Mouse (Mus musculus) cortical plate, adult 2 months (tissue): Measurements from ENCODE around the gene Ctcf. TPM values are rescaled to one million over a fixed set of nuclear protein-coding genes. Genes with fewer than 3 reads are reported as not detected.

Experiments used
- H3K27ac ChIP-seq: fragments of 200-500 bp; 2 replicates; pipeline ENCODE4 v1.5.1; 2012; ENCODE audit warnings: low read length, control low read depth, inconsistent platforms; ENCODE audit not compliant: insufficient read depth
- H3K4me1 ChIP-seq: fragments of 200-500 bp; 2 replicates; pipeline ENCODE4 v1.6.1; 2011; ENCODE audit warnings: low read length; ENCODE audit not compliant: control insufficient read depth, insufficient read depth
- H3K4me3 ChIP-seq: fragments of 200-500 bp; 2 replicates; pipeline ENCODE4 v1.5.1; 2011; ENCODE audit warnings: mild to moderate bottlenecking, low read length, control low read depth; ENCODE audit not compliant: insufficient read depth
- CTCF ChIP-seq: fragments of 200-500 bp; IDR thresholded peaks from 2 replicates; pipeline ENCODE4 v1.5.1; 2011; ENCODE audit warnings: mild to moderate bottlenecking, control low read depth, low read length; ENCODE audit not compliant: insufficient read depth; ENCODE audit errors: extremely low read depth
- POLR2A ChIP-seq: fragments of 200-500 bp; IDR thresholded peaks from 2 replicates; pipeline ENCODE4 v1.6.1; 2011; ENCODE audit warnings: mild to moderate bottlenecking, low read length, control low read depth; ENCODE audit not compliant: insufficient read depth; ENCODE audit errors: extremely low read depth
- polyA plus RNA-seq: library from polyadenylated mRNA; depleted of rRNA; stranded (reverse); fragments of >200 nt; gene quantifications from 2 replicates; pipeline ENCODE4 v1.2.3, GENCODE M21; 2012

Ctcf gene
- polyA plus RNA-seq, 1 experiment: 30.8 TPM

- Histone ChIP-seq H3K4me1 (peaks cover 10% of the 10 kb centered on the region), H3K4me3 (peak overlapping the region; percentile 70), H3K27ac (peak overlapping the region; percentile 81)
- TF ChIP-seq CTCF (no peak), POLR2A (no peak)
Observed at GRCm38 (mm10) chr8:105605491-105606188, 30.7 kb upstream of the Ctcf start.

- TF ChIP-seq POLR2A (peak; percentile 78), CTCF (no peak)
- H3K4me3 ChIP-seq: peak overlapping the region; percentile 70
- H3K27ac ChIP-seq: peak overlapping the region; percentile 81
- peaks cover 10% of the 10 kb centered on the region for H3K4me1 ChIP-seq
Observed at GRCm38 (mm10) chr8:105606189-105607023, 30.0 kb upstream of the Ctcf start.

- peak overlapping the region; percentile 70 for H3K4me3 ChIP-seq
- H3K4me1 ChIP-seq: peaks cover 12% of the 10 kb centered on the region
- H3K27ac ChIP-seq: peak overlapping the region; percentile 69
- TF ChIP-seq POLR2A: no peak
- TF ChIP-seq CTCF: no peak
Observed at GRCm38 (mm10) chr8:105607062-105607461, 29.3 kb upstream of the Ctcf start.

GRCm38 (mm10) chr8:105607684-105608083 lies 28.7 kb upstream of the Ctcf start:
- Histone ChIP-seq H3K4me1 (peaks cover 15% of the 10 kb centered on the region), H3K4me3 (peak overlapping the region; percentile 70; the same call in 1 of the 2 replicates), H3K27ac (no peak overlapping the region)
- TF ChIP-seq POLR2A (no peak), CTCF (0 out of 2 replicates have a peak, but pooled peaks have one; percentile 15)

- no peak overlapping the region for H3K4me3 ChIP-seq
- no peak overlapping the region for H3K27ac ChIP-seq
- H3K4me1 ChIP-seq: peaks cover 15% of the 10 kb centered on the region
- TF ChIP-seq POLR2A (no peak), CTCF (no peak)
Observed at GRCm38 (mm10) chr8:105609355-105609754, 27.0 kb upstream of the Ctcf start.

- Histone ChIP-seq H3K4me3 (no peak overlapping the region), H3K4me1 (peaks cover 15% of the 10 kb centered on the region), H3K27ac (no peak overlapping the region)
- no peak for TF ChIP-seq POLR2A
- no peak for TF ChIP-seq CTCF
Observed at GRCm38 (mm10) chr8:105609771-105610170, 26.6 kb upstream of the Ctcf start.

DNA sequence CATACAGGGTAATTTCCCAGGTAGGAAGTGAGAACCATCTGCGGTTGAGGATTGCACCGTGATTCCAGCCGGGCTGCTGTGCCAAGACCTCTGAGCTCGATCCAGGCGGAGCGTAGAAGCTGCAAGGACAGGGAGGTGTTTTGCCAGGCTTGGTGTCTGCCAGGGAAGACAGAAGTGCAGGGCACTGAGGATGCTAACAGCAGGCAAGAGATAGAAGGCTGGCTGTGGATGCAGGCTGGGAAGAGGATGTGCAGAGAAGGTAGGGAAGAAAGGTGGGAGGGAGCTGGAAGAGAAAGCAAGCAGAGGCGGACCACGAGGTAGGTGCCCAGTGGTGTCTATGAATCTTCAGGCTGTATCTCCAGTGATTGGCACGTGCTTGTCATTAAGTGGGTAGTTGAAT lies 24.5 kb upstream of the Ctcf start:
- peaks cover 17% of the 10 kb centered on the region for H3K4me1 ChIP-seq
- H3K4me3 ChIP-seq: no peak overlapping the region
- H3K27ac ChIP-seq: no peak overlapping the region; the same call in 1 of the 2 replicates
- TF ChIP-seq POLR2A: 0 out of 2 replicates have a peak, but pooled peaks have one; percentile 17
- no peak for TF ChIP-seq CTCF

GRCm38 (mm10) chr8:105613037-105613436 lies 23.3 kb upstream of the Ctcf start:
- TF ChIP-seq POLR2A (no peak), CTCF (no peak)
- Histone ChIP-seq H3K4me1 (peaks cover 12% of the 10 kb centered on the region), H3K27ac (no peak overlapping the region), H3K4me3 (peak overlapping the region; percentile 21; the same call in 1 of the 2 replicates)

DNA sequence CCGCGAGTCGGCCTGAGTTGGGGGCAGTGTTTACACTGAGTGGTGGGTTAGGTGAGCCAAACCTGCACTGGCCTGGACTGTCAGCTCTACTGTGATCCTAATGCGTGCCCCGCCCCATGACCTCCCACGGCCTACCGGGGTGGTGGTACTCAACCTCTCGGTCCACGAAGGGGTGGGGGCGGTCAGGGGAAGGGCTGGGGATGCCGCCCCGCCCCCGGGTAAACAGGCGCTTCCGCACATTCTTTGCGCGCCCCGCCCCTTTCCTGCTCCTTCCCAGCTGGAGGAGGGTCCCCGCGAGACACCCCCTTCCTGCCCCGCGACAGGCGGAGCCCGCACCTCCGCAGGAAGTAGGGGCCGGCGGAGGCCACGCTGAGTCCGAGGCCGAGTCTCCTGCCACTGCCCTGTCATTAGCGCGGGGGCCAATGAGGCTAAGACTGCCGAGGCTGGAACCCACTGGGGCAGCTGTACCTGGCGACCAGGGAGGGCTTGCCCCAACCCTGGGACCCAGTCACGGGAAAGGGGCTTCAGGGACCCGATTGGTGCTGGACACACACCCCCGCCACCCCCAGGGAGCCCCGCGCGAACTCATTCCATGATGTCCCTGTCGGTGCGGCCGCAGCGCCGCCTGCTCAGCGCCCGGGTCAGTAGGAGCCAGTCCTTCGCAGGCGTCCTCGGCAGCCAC lies 22.4 kb upstream of the Ctcf start:
- Histone ChIP-seq H3K27ac (peak overlapping the region; percentile 45; the same call in 1 of the 2 replicates), H3K4me3 (peak overlapping the region; percentile 21; the same call in 1 of the 2 replicates), H3K4me1 (peaks cover 11% of the 10 kb centered on the region)
- TF ChIP-seq POLR2A: no peak
- TF ChIP-seq CTCF: no peak

DNA sequence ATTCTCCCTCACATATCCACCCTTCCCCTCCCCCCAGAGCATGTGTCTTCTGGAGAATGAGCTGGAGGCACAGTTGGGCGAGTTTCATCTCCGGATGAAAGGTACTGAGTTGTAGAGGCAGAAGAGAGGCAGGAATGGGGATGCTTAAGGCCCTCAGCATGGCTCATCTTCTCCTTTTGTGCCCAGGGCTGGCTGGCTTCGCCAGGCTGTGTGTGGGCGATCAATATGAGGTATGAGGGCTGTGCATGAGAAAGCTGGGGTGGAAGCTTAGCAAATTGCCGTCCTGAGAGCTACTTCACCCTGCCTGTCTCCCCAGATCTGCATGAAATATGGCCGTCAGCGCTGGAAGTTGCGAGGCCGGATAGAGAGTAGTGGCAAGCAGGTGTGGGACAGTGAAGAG lies 20.4 kb upstream of the Ctcf start:
- H3K4me3 ChIP-seq: no peak overlapping the region
- H3K4me1 ChIP-seq: peaks cover 7% of the 10 kb centered on the region; the same call in 1 of the 2 replicates
- no peak for TF ChIP-seq POLR2A
- no peak for TF ChIP-seq CTCF
- H3K27ac ChIP-seq: no peak overlapping the region; the same call in 1 of the 2 replicates
